Mouse (Mus musculus) MEL (cell line): Measurements from ENCODE around the gene Abca8b. TPM values are rescaled to one million over a fixed set of nuclear protein-coding genes. Genes with fewer than 3 reads are reported as not detected.
A peak's percentile ranks its signal among the peaks of the same experiment; 100 is the strongest.

ENCODE experiments used
- DNase-seq: peaks from one replicate; pipeline ENCODE4 v3.0.0; 2011; ENCODE audit warnings: low read depth, low spot score
- H3K27ac ChIP-seq: 2 replicates; pipeline ENCODE4 v1.5.1; 2012; ENCODE audit warnings: low read depth, mild to moderate bottlenecking, control low read depth, low read length, moderate library complexity; ENCODE audit not compliant: control insufficient read depth
- H3K27me3 ChIP-seq, 2 experiments: fragments of 150-350 bp in 1 of 2; sonication (generic) in 1 of 2; 2 replicates each; pipeline ENCODE4 v1.6.1; 2012; ENCODE audit warnings: low read length in 2 of 2, mild to moderate bottlenecking in 2 of 2, improper control_type of control experiment in 1 of 2, moderate library complexity in 1 of 2; ENCODE audit not compliant: insufficient read depth in 2 of 2, control insufficient read depth in 1 of 2
- H3K36me3 ChIP-seq, 2 experiments: 2 replicates each; pipeline ENCODE4 v1.6.1; 2012 to 2014; ENCODE audit warnings: low read length in 2 of 2, improper control_type of control experiment in 1 of 2, inconsistent platforms in 1 of 2, mild to moderate bottlenecking in 1 of 2; ENCODE audit not compliant: insufficient read depth in 2 of 2, control insufficient read depth in 1 of 2
- H3K4me1 ChIP-seq, 2 experiments: fragments of 150-350 bp in 1 of 2; sonication (generic) in 1 of 2; 2 replicates each; pipeline ENCODE4 v1.6.1; 2012; ENCODE audit warnings: low read length in 2 of 2, improper control_type of control experiment in 1 of 2, mild to moderate bottlenecking in 1 of 2; ENCODE audit not compliant: insufficient read depth in 2 of 2, control insufficient read depth in 1 of 2
- H3K4me3 ChIP-seq, 2 experiments: fragments of 150-350 bp in 1 of 2; sonication (generic) in 1 of 2; 2 replicates each; pipeline ENCODE4 v1.5.1; 2012; ENCODE audit warnings: low read depth in 2 of 2, low read length in 2 of 2, mild to moderate bottlenecking in 2 of 2, moderate library complexity in 2 of 2, control low read depth in 1 of 2, improper control_type of control experiment in 1 of 2; ENCODE audit not compliant: control insufficient read depth in 1 of 2, insufficient read depth in 1 of 2
- H3K79me2 ChIP-seq: 2 replicates; pipeline ENCODE4 v1.6.1; 2012; ENCODE audit warnings: mild to moderate bottlenecking, low read length, moderate library complexity; ENCODE audit not compliant: control insufficient read depth, poor library complexity, insufficient read depth
- H3K9ac ChIP-seq: 2 replicates; pipeline ENCODE4 v1.6.1; 2012; ENCODE audit warnings: low read depth, mild to moderate bottlenecking, control low read depth, low read length, moderate library complexity; ENCODE audit not compliant: control insufficient read depth, poor library complexity, severe bottlenecking
- H3K9me3 ChIP-seq: fragments of 150-350 bp; sonication (generic); replicated peaks from 2 replicates; pipeline ENCODE4 v1.6.1; 2012; ENCODE audit warnings: mild to moderate bottlenecking, low read length, improper control_type of control experiment, moderate library complexity; ENCODE audit not compliant: insufficient read depth
- CHD1 ChIP-seq: IDR thresholded peaks from 2 replicates; pipeline ENCODE4 v1.6.1; 2012; ENCODE audit warnings: low read depth, mild to moderate bottlenecking, inconsistent platforms, low read length, improper control_type of control experiment
- CHD2 ChIP-seq: IDR thresholded peaks from 2 replicates; pipeline ENCODE4 v1.6.1; 2011; ENCODE audit warnings: low read length, improper control_type of control experiment
- CTCF ChIP-seq, 3 experiments: IDR thresholded peaks in 2 of 3; conservative IDR thresholded peaks in 1 of 3; 2 replicates each; pipeline ENCODE4 v1.5.1; 2011 to 2012; ENCODE audit warnings: low read length in 3 of 3, low read depth in 2 of 3, mild to moderate bottlenecking in 2 of 3, improper control_type of control experiment in 1 of 3, inconsistent platforms in 1 of 3, mixed read lengths in 1 of 3, moderate library complexity in 1 of 3; ENCODE audit not compliant: control insufficient read depth in 1 of 3, insufficient read depth in 1 of 3, poor library complexity in 1 of 3, severe bottlenecking in 1 of 3
- E2F4 ChIP-seq: IDR thresholded peaks from 2 replicates; pipeline ENCODE4 v1.6.1; 2011; ENCODE audit warnings: low read depth, low read length, improper control_type of control experiment, borderline replicate concordance
- ETS1 ChIP-seq: IDR thresholded peaks from 2 replicates; pipeline ENCODE4 v1.6.1; 2012; ENCODE audit warnings: low read depth, mild to moderate bottlenecking, inconsistent platforms, low read length, improper control_type of control experiment, moderate library complexity
- GATA1 ChIP-seq: IDR thresholded peaks from 2 replicates; pipeline ENCODE4 v1.6.1; 2011; ENCODE audit warnings: low read depth, low read length, improper control_type of control experiment
- JUND ChIP-seq: IDR thresholded peaks from 2 replicates; pipeline ENCODE4 v1.6.1; 2011; ENCODE audit warnings: low read depth, mild to moderate bottlenecking, improper control_type of control experiment, low read length
- KAT2A ChIP-seq: conservative IDR thresholded peaks from 2 replicates; pipeline ENCODE4 v1.6.1; 2012; ENCODE audit warnings: low read depth, low read length, improper control_type of control experiment, inconsistent platforms
- MAFK ChIP-seq: IDR thresholded peaks from 2 replicates; pipeline ENCODE4 v1.6.1; 2011; ENCODE audit warnings: low read depth, mild to moderate bottlenecking, low read length, improper control_type of control experiment, borderline replicate concordance
- MEF2A ChIP-seq: IDR thresholded peaks from 2 replicates; pipeline ENCODE4 v1.6.1; 2014; ENCODE audit warnings: low read depth, mild to moderate bottlenecking, inconsistent platforms, low read length, improper control_type of control experiment; ENCODE audit not compliant: poor library complexity, insufficient replicate concordance, severe bottlenecking; ENCODE audit errors: extremely low read depth
- MXI1 ChIP-seq: IDR thresholded peaks from 2 replicates; pipeline ENCODE4 v1.6.1; 2011; ENCODE audit warnings: mild to moderate bottlenecking, low read depth, low read length, improper control_type of control experiment
- NELFE ChIP-seq: IDR thresholded peaks from 2 replicates; pipeline ENCODE4 v1.6.1; 2011; ENCODE audit warnings: low read depth, low read length, improper control_type of control experiment
- NRF1 ChIP-seq: IDR thresholded peaks from 2 replicates; pipeline ENCODE4 v1.6.1; 2014; ENCODE audit warnings: low read depth, mild to moderate bottlenecking, inconsistent platforms, low read length, improper control_type of control experiment, moderate library complexity; ENCODE audit not compliant: poor library complexity, insufficient read depth, severe bottlenecking
- POLR2A ChIP-seq, 2 experiments: IDR thresholded peaks; 2 replicates each; pipeline ENCODE4 v1.6.1; 2011 to 2012; ENCODE audit warnings: low read length in 2 of 2, mild to moderate bottlenecking in 2 of 2, control low read depth in 1 of 2, improper control_type of control experiment in 1 of 2, low read depth in 1 of 2, moderate library complexity in 1 of 2; ENCODE audit not compliant: control insufficient read depth in 1 of 2, insufficient read depth in 1 of 2, poor library complexity in 1 of 2
- POLR2AphosphoS2 ChIP-seq: IDR thresholded peaks from 2 replicates; pipeline ENCODE4 v1.6.1; 2011; ENCODE audit warnings: low read length, improper control_type of control experiment
- POLR2AphosphoS5 ChIP-seq: IDR thresholded peaks from 2 replicates; pipeline ENCODE4 v1.6.1; 2012; ENCODE audit warnings: low read depth, borderline replicate concordance, mild to moderate bottlenecking, inconsistent platforms, low read length, moderate library complexity, mixed read lengths
- RAD21 ChIP-seq: IDR thresholded peaks from 2 replicates; pipeline ENCODE4 v1.6.1; 2011; ENCODE audit warnings: mild to moderate bottlenecking, low read depth, low read length, improper control_type of control experiment
- RCOR1 ChIP-seq: IDR thresholded peaks from 2 replicates; pipeline ENCODE4 v1.6.1; 2012; ENCODE audit warnings: low read depth, mild to moderate bottlenecking, inconsistent platforms, low read length, improper control_type of control experiment
- SMC3 ChIP-seq: IDR thresholded peaks from 2 replicates; pipeline ENCODE4 v1.6.1; 2011; ENCODE audit warnings: low read depth, low read length, improper control_type of control experiment
- TAL1 ChIP-seq: IDR thresholded peaks from 2 replicates; pipeline ENCODE4 v1.6.1; 2012; ENCODE audit warnings: mild to moderate bottlenecking, inconsistent platforms, low read length, moderate library complexity, mixed read lengths
- TBP ChIP-seq: IDR thresholded peaks from 2 replicates; pipeline ENCODE4 v1.8.0; 2011; ENCODE audit warnings: low read depth, low read length, improper control_type of control experiment
- UBTF ChIP-seq: IDR thresholded peaks from 2 replicates; pipeline ENCODE4 v1.6.1; 2012; ENCODE audit warnings: low read depth, mild to moderate bottlenecking, inconsistent platforms, low read length, improper control_type of control experiment, moderate library complexity, borderline replicate concordance; ENCODE audit not compliant: insufficient read depth
- USF2 ChIP-seq, 2 experiments: IDR thresholded peaks; 2 replicates each; pipeline ENCODE4 v1.6.1; 2011 to 2012; ENCODE audit warnings: improper control_type of control experiment in 2 of 2, low read length in 2 of 2, borderline replicate concordance in 1 of 2, inconsistent platforms in 1 of 2, low read depth in 1 of 2, mild to moderate bottlenecking in 1 of 2; ENCODE audit not compliant: insufficient read depth in 1 of 2
- ZC3H11A ChIP-seq: IDR thresholded peaks from 2 replicates; pipeline ENCODE4 v1.6.1; 2012; ENCODE audit warnings: low read depth, mild to moderate bottlenecking, inconsistent platforms, low read length, improper control_type of control experiment
- ZMIZ1 ChIP-seq: IDR thresholded peaks from 2 replicates; pipeline ENCODE4 v1.6.1; 2012; ENCODE audit warnings: low read depth, mild to moderate bottlenecking, inconsistent platforms, low read length, improper control_type of control experiment, moderate library complexity
- ZNF384 ChIP-seq: IDR thresholded peaks from 2 replicates; pipeline ENCODE4 v1.6.1; 2012; ENCODE audit warnings: low read depth, mild to moderate bottlenecking, inconsistent platforms, low read length, improper control_type of control experiment
- polyA plus RNA-seq, 2 experiments: library from polyadenylated mRNA; stranded (reverse) in 1 of 2; unstranded in 1 of 2; fragments of >175 nt in 1 of 2; fragments of >200 nt in 1 of 2; gene quantifications; 2 replicates each; pipeline versions ENCODE4 v1.2.1 to v1.2.4; 2012; ENCODE audit warnings: low replicate concordance in 2 of 2, low read depth in 1 of 2; ENCODE audit not compliant: insufficient read length in 2 of 2, insufficient read depth in 1 of 2, missing spikeins in 1 of 2
- total RNA-seq: library from RNA; depleted of rRNA; stranded (reverse); fragments of 300-350 nt; gene quantifications from 2 replicates; pipeline ENCODE4 v1.2.3, GENCODE M21; 2012

The Abca8b gene
- total and polyA plus RNA-seq, 3 experiments, result not detected

GRCm38 (mm10) chr11:109961495-109962492 is 33.9 kb downstream of the Abca8b start:
- TF ChIP-seq CHD1 (no peak), GATA1 (0 out of 2 replicates have a peak, but pooled peaks have one; percentile 4), ZNF384 (no peak), ZMIZ1 (no peak), KAT2A (no peak), POLR2A (IDR thresholded peaks at IDR 0.05; ENCODE audit: control insufficient read depth in 1 of 2, insufficient read depth in 1 of 2, low read depth in 1 of 2, low read length in 2 of 2, poor library complexity in 1 of 2) (no peak), USF2 (IDR thresholded peaks at IDR 0.05; ENCODE audit: borderline replicate concordance in 1 of 2, insufficient read depth in 1 of 2, low read depth in 1 of 2, low read length in 2 of 2) (no peak), SMC3 (no peak), NRF1 (no peak)
- H3K9me3 ChIP-seq, result no peaks in the 10 kb centered on the region
- peak; percentile 35 for DNase-seq
- no peak overlapping the region for H3K27ac ChIP-seq
- H3K4me1 ChIP-seq, result no peaks in the 10 kb centered on the region
- H3K9ac ChIP-seq, result no peak overlapping the region
- H3K79me2 ChIP-seq, result no peaks in the 10 kb centered on the region
- peak overlapping the region in 1 of 2 experiments; percentile 54; a peak in 2 of 4 replicates for H3K4me3 ChIP-seq
- peaks cover 0 to 2% of the 10 kb centered on the region in 2 experiments; a peak in 1 of 4 replicates for H3K36me3 ChIP-seq
- H3K27me3 ChIP-seq, result no peaks in the 10 kb centered on the region

GRCm38 (mm10) chr11:109955185-109955584 is 40.5 kb downstream of the Abca8b start:
- H3K9ac ChIP-seq, result no peak overlapping the region
- H3K4me1 ChIP-seq, result no peaks in the 10 kb centered on the region
- H3K9me3 ChIP-seq, result no peaks in the 10 kb centered on the region
- no peaks in the 10 kb centered on the region for H3K79me2 ChIP-seq
- no peak overlapping the region for H3K4me3 ChIP-seq
- TF ChIP-seq NELFE, result no peak
- no peak for TF ChIP-seq CHD2
- TF ChIP-seq ZC3H11A, result peak; percentile 23; the same call in 1 of the 2 replicates
- no peak for TF ChIP-seq POLR2AphosphoS5
- TF ChIP-seq MXI1, result no peak
- TF ChIP-seq ZNF384, result no peak
- no peak for TF ChIP-seq POLR2AphosphoS2
- peak; percentile 54 for TF ChIP-seq SMC3
- TF ChIP-seq GATA1, result no peak
- TF ChIP-seq RCOR1, result no peak
- peak; percentile 27 for TF ChIP-seq RAD21
- TF ChIP-seq ETS1, result no peak
- TF ChIP-seq CTCF (IDR thresholded peaks at IDR 0.05 in 2 of 3, conservative IDR thresholded peaks at IDR 0.05 in 1 of 3; ENCODE audit: control insufficient read depth in 1 of 3, insufficient read depth in 1 of 3, low read depth in 2 of 3, low read length in 3 of 3, poor library complexity in 1 of 3, severe bottlenecking in 1 of 3), result peak; percentile 20 to 47 (median 31); a peak in 5 of 6 replicates
- no peak for TF ChIP-seq KAT2A
- no peak for TF ChIP-seq E2F4
- no peak for TF ChIP-seq MEF2A
- TF ChIP-seq UBTF, result no peak
- no peak for TF ChIP-seq NRF1
- no peak for TF ChIP-seq TBP
- TF ChIP-seq TAL1, result no peak
- no peak for TF ChIP-seq JUND
- TF ChIP-seq MAFK, result no peak
- TF ChIP-seq, all 39 proteins: peak for 4
- H3K27me3 ChIP-seq, result no peaks in the 10 kb centered on the region
- no peaks in the 10 kb centered on the region for H3K36me3 ChIP-seq
- peak; percentile 18 for DNase-seq
- no peak overlapping the region for H3K27ac ChIP-seq
